Mouse (Mus musculus) kidney, postnatal 4 days (tissue): Measurements from ENCODE around the gene Rprm.

ENCODE experiments used
- DNase-seq, 2 experiments: peaks; one replicate each; pipeline ENCODE4 v3.0.0; 2021; ENCODE audit warnings: mixed read lengths in 2 of 2

Gene Rprm

GRCm38 (mm10) chr2:54085430-54086087 is at the start of gene Rprm:
TSS of gene Rprm (minus strand) at chr2:54085552.
- peak; percentile 95 to 96 for DNase-seq

GRCm38 (mm10) chr2:54119305-54119704 is 34.0 kb upstream of the Rprm start:
- DNase-seq: no peak

DNA sequence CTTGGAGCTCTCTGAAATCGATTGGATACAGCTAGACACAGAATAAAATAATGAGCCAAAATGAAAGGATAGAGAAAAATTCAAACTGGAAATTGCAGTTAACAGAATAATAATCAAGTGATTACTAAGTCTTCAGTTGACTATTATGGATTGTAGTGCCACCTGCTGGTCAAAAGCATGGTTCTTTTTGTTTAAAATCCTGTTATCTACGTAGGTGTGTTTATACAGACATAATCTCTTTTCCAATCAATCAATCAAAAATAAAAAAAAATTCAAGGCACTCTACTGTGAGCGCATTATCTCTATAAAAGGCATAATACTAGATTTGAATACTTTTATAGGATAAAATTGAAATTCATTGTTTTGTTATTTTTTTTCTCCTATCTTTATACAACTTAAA is 33.5 kb upstream of the Rprm start:
- DNase-seq: peak; percentile 11 to 18

DNA sequence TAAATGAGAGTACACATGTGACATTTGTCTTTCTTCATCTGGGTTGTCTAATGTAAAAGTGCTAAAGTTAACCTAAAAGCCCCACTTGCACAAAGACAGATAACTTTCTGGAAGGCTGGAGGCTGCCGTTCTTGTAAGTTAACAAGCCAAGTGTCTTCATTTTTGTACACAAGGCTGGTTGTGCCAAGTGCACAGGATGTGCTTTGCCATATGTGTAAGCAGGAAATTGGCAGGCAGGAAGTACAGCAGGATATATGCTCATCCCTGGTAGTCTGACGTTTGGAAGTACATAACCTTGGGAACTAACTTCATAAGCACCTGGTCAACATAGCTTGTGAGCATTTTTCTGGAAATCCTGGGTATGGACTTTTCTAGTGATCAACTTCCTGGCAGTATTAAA is 25.9 kb upstream of the Rprm start:
- no peak for DNase-seq

DNA sequence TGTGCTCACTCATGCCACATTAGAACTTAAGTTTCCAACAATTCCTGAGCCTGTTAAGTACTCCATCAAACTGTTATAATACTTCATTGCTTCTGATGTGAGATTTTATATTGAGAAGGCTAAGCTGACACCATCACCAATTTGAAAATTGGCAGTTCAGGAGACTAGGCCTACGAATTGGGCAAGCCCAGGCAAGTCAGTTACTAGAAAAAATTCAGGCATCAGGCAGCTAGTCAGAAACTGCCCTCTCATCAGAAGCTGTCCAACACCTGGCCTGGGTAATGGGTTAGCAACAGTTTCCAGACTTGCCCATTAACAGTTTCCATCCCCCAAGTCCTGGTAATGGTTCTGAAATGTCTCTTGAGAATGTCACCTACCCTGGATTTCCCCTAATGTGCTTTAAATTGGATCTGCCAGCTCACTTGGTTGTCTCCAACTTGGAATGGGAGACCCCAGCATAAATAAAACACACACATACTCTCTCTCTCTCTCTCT is 20.9 kb upstream of the Rprm start:
- no peak for DNase-seq

GRCm38 (mm10) chr2:54099939-54100338 is 14.6 kb upstream of the Rprm start:
- DNase-seq: no peak

DNA sequence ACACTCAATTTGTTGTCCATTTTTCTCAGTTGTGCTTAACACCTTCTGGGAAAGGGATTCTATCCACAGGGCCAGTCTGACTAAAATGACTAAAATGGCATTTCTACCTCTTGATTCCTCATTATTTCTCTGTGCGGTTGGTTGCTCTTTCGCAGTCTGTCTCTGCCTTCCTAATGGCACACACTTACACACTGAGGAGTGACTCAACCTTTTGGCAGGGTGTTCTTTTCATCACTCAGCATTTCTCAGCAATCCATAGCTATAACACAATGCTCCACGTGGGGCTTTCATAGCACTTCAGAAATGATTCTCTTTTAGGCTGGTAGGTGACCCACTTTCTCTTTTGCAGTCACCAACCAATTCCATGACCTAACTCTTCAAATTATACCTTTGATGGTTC is 7.3 kb upstream of the Rprm start:
- no peak for DNase-seq

DNA sequence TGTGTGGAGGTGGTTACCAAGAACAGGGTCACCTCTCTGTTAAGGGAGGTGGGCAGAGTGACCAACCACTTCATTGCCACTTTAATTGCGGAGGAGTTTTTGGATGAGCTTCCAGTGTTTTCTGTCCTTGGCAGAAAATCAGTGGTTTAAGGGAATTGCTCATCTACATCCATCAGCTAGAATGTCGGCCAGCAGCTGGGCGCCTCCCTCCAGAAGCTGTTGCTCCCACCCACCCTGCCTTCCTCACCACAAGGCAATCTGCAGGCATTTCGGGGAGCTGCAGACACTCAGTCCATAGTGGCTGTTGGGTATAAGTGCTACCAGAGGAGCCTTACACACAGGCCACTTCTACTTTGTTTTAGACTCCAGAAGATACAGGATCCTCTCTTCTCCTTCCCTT is 902 bp upstream of the Rprm start:
- DNase-seq: no peak

DNA sequence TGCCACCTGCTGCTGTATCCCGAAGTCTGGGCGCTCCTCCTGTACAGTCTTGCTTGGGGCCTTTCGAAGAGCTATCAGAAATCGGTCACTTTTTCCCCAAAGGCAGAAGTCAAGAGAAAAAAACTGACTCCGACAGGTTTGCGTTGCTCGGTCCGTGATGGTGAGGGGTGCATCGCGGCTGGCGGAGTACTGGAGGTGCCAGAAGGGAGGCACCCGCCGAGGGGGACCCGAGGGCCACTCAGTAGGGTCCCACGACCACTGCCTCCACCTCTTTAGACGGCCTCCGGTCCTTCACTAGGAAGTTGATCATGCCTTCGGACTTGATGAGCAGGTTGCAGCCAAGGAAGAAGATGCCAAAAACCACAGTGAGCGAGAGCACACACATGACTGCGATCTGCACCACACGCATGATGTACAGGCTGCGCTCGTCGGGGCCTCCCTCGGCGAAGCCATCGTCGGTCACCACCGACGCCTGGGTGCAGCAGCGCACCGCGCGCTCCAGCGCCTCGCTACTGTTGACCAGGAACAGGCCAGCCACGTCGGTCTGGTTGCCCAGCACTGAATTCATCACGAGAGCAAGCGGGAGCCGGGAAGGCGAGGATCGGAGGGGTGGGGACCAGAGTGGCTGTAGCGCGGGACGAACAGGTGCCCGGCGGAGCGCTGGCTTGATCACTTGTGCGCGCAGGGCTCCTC is 469 bp downstream of the Rprm start:
- no peak for DNase-seq

DNA sequence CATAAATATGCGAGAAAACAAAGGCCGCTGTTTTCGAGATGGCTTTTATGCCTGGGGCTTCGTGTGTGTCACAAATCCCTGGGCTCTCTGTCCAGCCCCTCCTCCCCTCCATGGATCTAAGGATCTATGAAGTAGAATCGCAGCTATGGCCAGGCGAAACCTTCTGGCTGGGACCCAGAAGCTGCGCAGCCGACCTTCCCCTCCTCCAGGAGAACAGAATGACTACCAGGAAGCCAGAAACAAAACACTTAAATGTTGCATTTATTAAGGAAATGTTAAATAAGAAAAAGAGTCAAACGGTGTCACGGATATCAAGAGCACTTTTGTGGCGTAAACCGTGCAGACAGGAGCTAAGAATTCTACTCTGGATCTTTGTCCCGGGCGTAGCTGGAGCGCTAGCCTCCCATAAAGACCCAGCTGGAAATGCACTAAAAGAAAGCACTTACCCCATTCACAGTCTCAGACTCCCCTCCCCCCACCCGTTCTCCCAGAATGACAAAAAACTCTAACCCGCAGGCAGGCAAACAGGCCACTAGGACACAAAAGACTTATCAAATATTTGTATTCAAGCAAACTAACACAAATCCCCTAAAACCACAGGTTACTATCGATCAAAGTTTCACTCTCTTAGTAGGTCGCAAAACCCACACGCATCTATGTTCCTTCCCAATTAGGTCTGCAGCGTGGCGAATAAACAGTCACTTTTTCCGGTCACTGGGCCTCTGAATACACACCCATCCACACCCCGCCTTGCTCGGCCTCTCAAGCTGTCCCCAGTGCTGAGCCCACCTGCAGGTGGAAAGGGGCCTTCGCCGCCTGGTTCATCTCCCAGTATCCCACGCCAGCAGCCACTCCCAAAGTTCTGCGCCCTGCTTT is 1.3 kb downstream of the Rprm start:
- DNase-seq: peak; percentile 11 to 30

DNA sequence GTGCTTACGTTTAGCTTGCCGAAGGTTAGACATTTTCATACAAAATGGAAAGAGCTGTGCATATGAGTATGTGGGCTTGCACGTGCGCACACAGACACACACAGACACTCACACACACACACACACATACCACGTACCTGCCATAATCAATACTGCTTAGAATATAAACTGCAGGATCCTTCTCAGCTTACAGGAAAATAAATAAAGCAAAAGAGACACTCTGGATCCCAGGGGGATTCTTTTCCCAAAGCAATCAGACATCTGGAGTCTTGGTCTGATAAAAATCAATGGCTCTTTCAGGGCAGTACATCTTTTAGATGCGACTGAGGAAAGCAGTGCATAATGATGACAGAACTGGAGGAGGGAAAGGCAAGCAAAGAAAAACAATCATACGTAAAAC is 6.4 kb downstream of the Rprm start:
- DNase-seq: no peak

- DNase-seq: no peak
These were observed 13.8 kb downstream of the Rprm start for GRCm38 (mm10) chr2:54071526-54071925.

- no peak for DNase-seq
These were observed 22.9 kb downstream of the Rprm start for GRCm38 (mm10) chr2:54062421-54062820.

- DNase-seq: no peak
These were observed 24.3 kb downstream of the Rprm start for GRCm38 (mm10) chr2:54061039-54061438.
